Mouse (Mus musculus) forebrain, embryonic 13.5 days (tissue): Measurements from ENCODE around the gene Nlrc4. TPM values are rescaled to one million over a fixed set of nuclear protein-coding genes. Genes with fewer than 3 reads are reported as not detected.
"Not testable (repeated sequence)": the region's sequence is repeated elsewhere in the genome, so short reads cannot be mapped to it uniquely, and the experiment has no call there.

Experiments used
- ATAC-seq: fragments of 200-750 bp; cut with Nextera tagmentation; 2 replicates; pipeline ENCODE4 v1.8.0; 2017
- H3K27ac ChIP-seq: fragments of 300-500 bp; sonication (generic); 2 replicates; pipeline ENCODE4 v1.5.1; 2015; ENCODE audit warnings: inconsistent platforms, mild to moderate bottlenecking, moderate library complexity
- H3K27me3 ChIP-seq: fragments of 300-500 bp; sonication (generic); 2 replicates; pipeline ENCODE4 v1.6.1; 2015; ENCODE audit warnings: mild to moderate bottlenecking, inconsistent platforms
- H3K36me3 ChIP-seq: fragments of 300-500 bp; sonication (generic); 2 replicates; pipeline ENCODE4 v1.6.1; 2015; ENCODE audit warnings: mild to moderate bottlenecking, inconsistent platforms; ENCODE audit not compliant: poor library complexity, severe bottlenecking
- H3K4me1 ChIP-seq: fragments of 300-500 bp; sonication (generic); 2 replicates; pipeline ENCODE4 v1.6.1; 2015; ENCODE audit warnings: inconsistent platforms
- H3K4me2 ChIP-seq: fragments of 300-500 bp; sonication (generic); 2 replicates; pipeline ENCODE4 v1.6.1; 2015; ENCODE audit warnings: inconsistent platforms, mild to moderate bottlenecking, moderate library complexity
- H3K4me3 ChIP-seq: fragments of 300-500 bp; sonication (generic); 2 replicates; pipeline ENCODE4 v1.5.1; 2015; ENCODE audit warnings: mild to moderate bottlenecking, inconsistent platforms
- H3K9ac ChIP-seq: fragments of 300-500 bp; sonication (generic); 2 replicates; pipeline ENCODE4 v1.6.1; 2015; ENCODE audit warnings: mild to moderate bottlenecking, inconsistent platforms
- H3K9me3 ChIP-seq: fragments of 300-500 bp; sonication (generic); replicated peaks from 2 replicates; pipeline ENCODE4 v1.6.1; 2016; ENCODE audit warnings: inconsistent platforms
- WGBS: fragments of 180-500 bp; shearing (Covaris S2); methylation state at CpG from one replicate; pipeline ENCODE4 v1.1.7; 2015; 5-methylcytosine and 5-hydroxymethylcytosine counted together
- polyA plus RNA-seq: library from polyadenylated mRNA; unstranded; fragments of >200 nt; fragmentation: Nextera tagmentation; extraction: Ambion mirVana; gene quantifications from 2 replicates; pipeline ENCODE4 v1.2.1, GENCODE M21; 2015

Nlrc4 gene
- polyA plus RNA-seq: 0.23 and 0.31 TPM in 2 replicates

- H3K4me3 ChIP-seq: no peak within 1 kb of the TSS
- no peaks in the 10 kb centered on the region for H3K4me1 ChIP-seq
- H3K9ac ChIP-seq: no peak within 1 kb of the TSS
- H3K27ac ChIP-seq: no peak within 1 kb of the TSS
- ATAC-seq: no peak
- H3K9me3 ChIP-seq: no peaks in the 10 kb centered on the region
- 57% methylated on average over 8 of the region's 8 CpGs for WGBS
- H3K4me2 ChIP-seq: no peak within 1 kb of the TSS
- H3K27me3 ChIP-seq: no peaks in the 10 kb centered on the region
- H3K36me3 ChIP-seq: no peaks in the 10 kb centered on the region
These were observed at the start of gene Nlrc4 for GRCm38 (mm10) chr17:74458711-74459408. Gene Nlrc4 (minus strand): TSS chr17:74459142.

- 89% methylated on average over 3 of the region's 3 CpGs for WGBS
- no peak for ATAC-seq
These were observed 49.7 kb upstream of the Nlrc4 start for GRCm38 (mm10) chr17:74508600-74508999.

GRCm38 (mm10) chr17:74507934-74508333 lies 49.0 kb upstream of the Nlrc4 start:
- no peak overlapping the region for H3K27ac ChIP-seq
- H3K9me3 ChIP-seq: no peaks in the 10 kb centered on the region
- no peak overlapping the region for H3K4me3 ChIP-seq
- 79% methylated on average over 2 of the region's 2 CpGs for WGBS
- no peak overlapping the region for H3K4me2 ChIP-seq
- no peaks in the 10 kb centered on the region for H3K4me1 ChIP-seq
- no peak for ATAC-seq
- H3K9ac ChIP-seq: no peak overlapping the region
- H3K36me3 ChIP-seq: no peaks in the 10 kb centered on the region
- no peaks in the 10 kb centered on the region for H3K27me3 ChIP-seq

More at GRCm38 (mm10) chr17:74508600-74508999, 49.7 kb upstream of the Nlrc4 start:
- H3K9me3 ChIP-seq: no peaks in the 10 kb centered on the region
- no peak overlapping the region for H3K4me2 ChIP-seq
- H3K27ac ChIP-seq: no peak overlapping the region
- no peaks in the 10 kb centered on the region for H3K36me3 ChIP-seq
- no peak overlapping the region for H3K4me3 ChIP-seq
- H3K4me1 ChIP-seq: no peaks in the 10 kb centered on the region
- H3K9ac ChIP-seq: no peak overlapping the region
- H3K27me3 ChIP-seq: no peaks in the 10 kb centered on the region

GRCm38 (mm10) chr17:74501085-74501484 lies 42.1 kb upstream of the Nlrc4 start:
- Histone ChIP-seq H3K4me1 (no peaks in the 10 kb centered on the region), H3K9me3 (no peaks in the 10 kb centered on the region), H3K36me3 (peaks cover 41% of the 10 kb centered on the region), H3K4me3 (no peak overlapping the region), H3K4me2 (no peak overlapping the region), H3K9ac (no peak overlapping the region), H3K27ac (no peak overlapping the region), H3K27me3 (no peaks in the 10 kb centered on the region)
- ATAC-seq: no peak

- H3K27me3 ChIP-seq: no peaks in the 10 kb centered on the region
- no peak overlapping the region for H3K9ac ChIP-seq
- no peak overlapping the region for H3K4me2 ChIP-seq
- no peaks in the 10 kb centered on the region for H3K9me3 ChIP-seq
- WGBS: 96% methylated on average over 4 of the region's 4 CpGs
- H3K36me3 ChIP-seq: peaks cover 49% of the 10 kb centered on the region
- H3K27ac ChIP-seq: no peak overlapping the region
- no peak overlapping the region for H3K4me3 ChIP-seq
- ATAC-seq: no peak
- no peaks in the 10 kb centered on the region for H3K4me1 ChIP-seq
These were observed 41.3 kb upstream of the Nlrc4 start for GRCm38 (mm10) chr17:74500204-74500603.

- Histone ChIP-seq H3K4me1 (peaks cover 16% of the 10 kb centered on the region), H3K27ac (no peak overlapping the region), H3K9ac (no peak overlapping the region), H3K4me3 (no peak overlapping the region), H3K9me3 (no peaks in the 10 kb centered on the region), H3K27me3 (no peaks in the 10 kb centered on the region), H3K36me3 (peaks cover 43% of the 10 kb centered on the region), H3K4me2 (no peak overlapping the region)
- no peak for ATAC-seq
- 99% methylated on average over 3 of the region's 3 CpGs for WGBS
These were observed 32.6 kb upstream of the Nlrc4 start for GRCm38 (mm10) chr17:74491565-74491964.

GRCm38 (mm10) chr17:74489901-74490220 lies 30.9 kb upstream of the Nlrc4 start:
- H3K36me3 ChIP-seq: peaks cover 31% of the 10 kb centered on the region
- peak overlapping the region; percentile 70 for H3K4me2 ChIP-seq
- under 1% methylated on average over 12 of the region's 12 CpGs for WGBS
- H3K4me1 ChIP-seq: peaks cover 16% of the 10 kb centered on the region
- no peak for ATAC-seq
- peak overlapping the region; percentile 97 for H3K4me3 ChIP-seq
- peak overlapping the region; percentile 65 for H3K27ac ChIP-seq
- no peaks in the 10 kb centered on the region for H3K27me3 ChIP-seq
- H3K9ac ChIP-seq: peak overlapping the region; percentile 90
- H3K9me3 ChIP-seq: no peaks in the 10 kb centered on the region

GRCm38 (mm10) chr17:74489024-74489900 lies 30.3 kb upstream of the Nlrc4 start, which contains the start of gene Yipf4:
Gene Yipf4 (plus strand): TSS chr17:74489493.
- peak within 1 kb of the TSS; percentile 90 for H3K9ac ChIP-seq
- H3K4me3 ChIP-seq: peak within 1 kb of the TSS; percentile 97
- 5% methylated on average over 57 of the region's 58 CpGs for WGBS
- H3K9me3 ChIP-seq: no peaks in the 10 kb centered on the region
- H3K36me3 ChIP-seq: peaks cover 25% of the 10 kb centered on the region
- H3K27me3 ChIP-seq: no peaks in the 10 kb centered on the region
- H3K4me1 ChIP-seq: peaks cover 16% of the 10 kb centered on the region
- H3K27ac ChIP-seq: peak within 1 kb of the TSS; percentile 65
- ATAC-seq: peak; percentile 100
- peak within 1 kb of the TSS; percentile 70 for H3K4me2 ChIP-seq

- Histone ChIP-seq H3K4me2 (no peak overlapping the region), H3K9ac (no peak overlapping the region), H3K27me3 (no peaks in the 10 kb centered on the region), H3K27ac (no peak overlapping the region), H3K36me3 (no peaks in the 10 kb centered on the region), H3K4me1 (no peaks in the 10 kb centered on the region), H3K4me3 (no peak overlapping the region), H3K9me3 (no peaks in the 10 kb centered on the region)
- 87% methylated on average over 14 of the region's 14 CpGs for WGBS
- no peak for ATAC-seq
These were observed 21.6 kb upstream of the Nlrc4 start for GRCm38 (mm10) chr17:74480361-74481069.

GRCm38 (mm10) chr17:74470133-74470532 lies 11.2 kb upstream of the Nlrc4 start:
- ATAC-seq, H3K4me2 ChIP-seq, H3K27ac ChIP-seq, H3K4me1 ChIP-seq, H3K9me3 ChIP-seq, H3K27me3 ChIP-seq, H3K9ac ChIP-seq, H3K36me3 ChIP-seq, H3K4me3 ChIP-seq: not testable (repeated sequence)
- 76% methylated on average over 6 of the region's 6 CpGs for WGBS

GRCm38 (mm10) chr17:74467981-74468380 lies 9.0 kb upstream of the Nlrc4 start:
- not testable (repeated sequence) for H3K4me2 ChIP-seq, H3K27me3 ChIP-seq, H3K27ac ChIP-seq, H3K4me3 ChIP-seq, H3K9me3 ChIP-seq, ATAC-seq, H3K4me1 ChIP-seq, H3K9ac ChIP-seq, H3K36me3 ChIP-seq
- WGBS: 88% methylated on average over 2 of the region's 2 CpGs

- ATAC-seq: no peak
- no peak overlapping the region for H3K4me3 ChIP-seq
- H3K27me3 ChIP-seq: no peaks in the 10 kb centered on the region
- no peak overlapping the region for H3K4me2 ChIP-seq
- no peak overlapping the region for H3K27ac ChIP-seq
- no peaks in the 10 kb centered on the region for H3K4me1 ChIP-seq
- no peaks in the 10 kb centered on the region for H3K36me3 ChIP-seq
- no peak overlapping the region for H3K9ac ChIP-seq
- no peaks in the 10 kb centered on the region for H3K9me3 ChIP-seq
These were observed 4.6 kb upstream of the Nlrc4 start for GRCm38 (mm10) chr17:74463510-74463909.
